Mouse (Mus musculus) spleen, postnatal 36 days (tissue): Measurements from ENCODE around the gene Gm49368.

Experiments
- DNase-seq, 2 experiments: peaks; one replicate each; pipeline ENCODE4 v3.0.0; 2022; ENCODE audit warnings: low spot score in 2 of 2, mixed read lengths in 1 of 2

Gene Gm49368

GRCm38 (mm10) chr7:128057860-128058259, 4.6 kb upstream of the Gm49368 start:
- DNase-seq: no peak

GRCm38 (mm10) chr7:128058576-128058975, 3.9 kb upstream of the Gm49368 start:
- DNase-seq: peak; percentile 34 to 46

GRCm38 (mm10) chr7:128059091-128059490, 3.4 kb upstream of the Gm49368 start:
- no peak for DNase-seq

GRCm38 (mm10) chr7:128063211-128063781, 813 bp downstream of the Gm49368 start:
- no peak for DNase-seq

GRCm38 (mm10) chr7:128065547-128065946, 3.1 kb downstream of the Gm49368 start:
- DNase-seq: no peak

GRCm38 (mm10) chr7:128067847-128068246, 5.4 kb downstream of the Gm49368 start:
- peak; percentile 62 for DNase-seq

GRCm38 (mm10) chr7:128069844-128070243, 7.4 kb downstream of the Gm49368 start:
- no peak for DNase-seq

- no peak for DNase-seq
Measured at GRCm38 (mm10) chr7:128071816-128072215, 9.3 kb downstream of the Gm49368 start.

GRCm38 (mm10) chr7:128080012-128080411, 17.5 kb downstream of the Gm49368 start:
- no peak for DNase-seq

- DNase-seq: peak in 1 of 2 experiments; percentile 32
Measured at GRCm38 (mm10) chr7:128089141-128089540, 26.7 kb downstream of the Gm49368 start.

- no peak for DNase-seq
Measured at GRCm38 (mm10) chr7:128098135-128098534, 35.7 kb downstream of the Gm49368 start.

GRCm38 (mm10) chr7:128100742-128101357, 38.4 kb downstream of the Gm49368 start:
- DNase-seq: peak; percentile 36 to 40

GRCm38 (mm10) chr7:128105246-128105645, 42.8 kb downstream of the Gm49368 start:
- DNase-seq: peak; percentile 31 to 55

- no peak for DNase-seq
Measured at GRCm38 (mm10) chr7:128107462-128107861, 45.0 kb downstream of the Gm49368 start.

- no peak for DNase-seq
Measured at GRCm38 (mm10) chr7:128110314-128110713, 47.8 kb downstream of the Gm49368 start.

GRCm38 (mm10) chr7:128112131-128112530, 49.6 kb downstream of the Gm49368 start:
- no peak for DNase-seq

GRCm38 (mm10) chr7:128114371-128115105, 52.1 kb downstream of the Gm49368 start:
- DNase-seq: no peak

- DNase-seq: no peak
Measured at GRCm38 (mm10) chr7:128115211-128115958, 52.9 kb downstream of the Gm49368 start.

GRCm38 (mm10) chr7:128116396-128116795, 53.9 kb downstream of the Gm49368 start:
- no peak for DNase-seq

- DNase-seq: no peak
Measured at GRCm38 (mm10) chr7:128119726-128120490, 57.4 kb downstream of the Gm49368 start.
